In genomic region chr4:150193915-150194314, GRCm38 (mm10) we compare ENCODE assay signal across 10 mouse cellular contexts. TPM values are rescaled to one million over a fixed set of nuclear protein-coding genes. Genes with fewer than 3 reads are reported as not detected.
DNase-seq lines count a peak whose midpoint lies in the region; ATAC-seq and TF ChIP-seq lines count a peak whose summit lies in the region.
"Had no signal": no experiment of that assay in that cellular context is flagged by ENCODE, and none has a peak within 500 bp of the region (broad histone marks: within the 10 kb centered on the region; RNA-seq: fewer than 3 reads in every experiment).

No protein-coding gene starts in this region.

- H3K36me3 ChIP-seq in kidney, adult 2 months (ENCODE audit: control insufficient read depth, insufficient read depth, low read length) = no peaks in the 10 kb centered on the region
- H3K36me3 ChIP-seq in kidney, embryonic 14.5 days (ENCODE audit: control insufficient read depth, insufficient read depth, low read length) = no peaks in the 10 kb centered on the region

- no peak for ATAC-seq in kidney, embryonic 14.5 days (ENCODE audit: low FRiP score, low TSS enrichment)

- TF ChIP-seq CTCF in kidney, adult 2 months (conservative IDR thresholded peaks at IDR 0.05; ENCODE audit: insufficient read depth, insufficient read length, low read depth, low read length) = peak; percentile 87

- WGBS in kidney, adult 2 months = 72% methylated on average over 1 of the region's 1 CpGs
- 67% methylated on average over 1 of the region's 1 CpGs for WGBS in kidney, embryonic 14.5 days

- TF ChIP-seq POLR2A in kidney, adult 2 months (IDR thresholded peaks at IDR 0.05; ENCODE audit: low read depth, low read length) = no peak

- no peak overlapping the region for H3K4me2 ChIP-seq in kidney, embryonic 14.5 days (replicated peaks; ENCODE audit: low read depth, low read length)

- H3K27ac ChIP-seq in kidney, adult 2 months (ENCODE audit: insufficient read depth, low read depth, low read length) = no peak overlapping the region
- H3K27ac ChIP-seq in kidney, embryonic 14.5 days (ENCODE audit: low read depth, low read length) = no peak overlapping the region

- H3K4me3 ChIP-seq in kidney, adult 2 months (ENCODE audit: insufficient read depth, low read depth, low read length) = no peak overlapping the region
- H3K4me3 ChIP-seq in kidney, embryonic 14.5 days (ENCODE audit: low read length) = no peak overlapping the region
- H3K4me3 ChIP-seq: myocyte had no signal

- H3K9ac ChIP-seq in kidney, embryonic 14.5 days (ENCODE audit: low read depth, low read length) = no peak overlapping the region

- H3K27me3 ChIP-seq in kidney, adult 2 months (replicated peaks; ENCODE audit: control insufficient read depth, insufficient read depth, low read length) = no peaks in the 10 kb centered on the region
- H3K27me3 ChIP-seq in kidney, embryonic 14.5 days (ENCODE audit: control insufficient read depth, insufficient read depth, low read length) = no peaks in the 10 kb centered on the region

- peak; percentile 12 to 50 for DNase-seq in adrenal gland, adult 18-20 months (ENCODE audit: low spot score in 2 of 2)
- no peak for DNase-seq in adrenal gland, postnatal 4 days (ENCODE audit: low spot score in 2 of 2)
- DNase-seq in kidney, adult 2 months = peak; percentile 47
- peak; percentile 73 for DNase-seq in ES-CJ7 (ENCODE audit: low read depth, low spot score)
- DNase-seq in embryo, embryonic 10.5 days (ENCODE audit: low spot score) = peak; percentile 77
- DNase-seq in lung, postnatal 14 days = peak; percentile 51
- peak; percentile 45 for DNase-seq in testis, postnatal 14 days (ENCODE audit: low spot score)

- no peaks in the 10 kb centered on the region for H3K4me1 ChIP-seq in kidney, adult 2 months (ENCODE audit: control insufficient read depth, insufficient read depth, low read length)
- no peaks in the 10 kb centered on the region for H3K4me1 ChIP-seq in kidney, embryonic 14.5 days (ENCODE audit: control insufficient read depth, insufficient read depth, low read length)

- H3K9me3 ChIP-seq in kidney, embryonic 14.5 days (ENCODE audit: control insufficient read depth, low read length) = no peaks in the 10 kb centered on the region

RNA-seq across cellular contexts. Expression of gene Car6, which starts 7.2 kb away (rescaled TPM):
- total RNA-seq in adrenal gland, adult 18-20 months (2021) = 1 to 10 TPM; 1.4 to 2.5 TPM
- total RNA-seq in adrenal gland, postnatal 4 days (2021) = not detected
- not detected in 2 replicates for polyA plus RNA-seq in kidney, adult 2 months (2012; rRNA removed)
- polyA plus RNA-seq in kidney, embryonic 14.5 days (2014; fragmentation: Nextera tagmentation; extraction: Ambion mirVana) = not detected in 2 replicates
- polyA plus RNA-seq: heart, embryonic 16.5 days had no signal

RNA-seq across cellular contexts. Expression of gene Eno1, which starts 42.6 kb away (rescaled TPM):
- total RNA-seq in adrenal gland, adult 18-20 months (2021) = 100 to 1,000 TPM; 471 to 935 TPM
- total RNA-seq in adrenal gland, postnatal 4 days (2021) = 100 to 1,000 TPM; 259 to 261 TPM
- 630 and 636 TPM in 2 replicates for polyA plus RNA-seq in kidney, adult 2 months (2012; rRNA removed)
- 1,584 and 1,728 TPM in 2 replicates for polyA plus RNA-seq in kidney, embryonic 14.5 days (2014; fragmentation: Nextera tagmentation; extraction: Ambion mirVana)

RNA-seq across cellular contexts. Expression of gene Slc2a7, which starts 45.1 kb away (rescaled TPM):
- not detected for total RNA-seq in adrenal gland, adult 18-20 months (2021)
- not detected for total RNA-seq in adrenal gland, postnatal 4 days (2021)
- polyA plus RNA-seq in kidney, adult 2 months (2012; rRNA removed) = 0.64 and 1.3 TPM in 2 replicates
- polyA plus RNA-seq in kidney, embryonic 14.5 days (2014; fragmentation: Nextera tagmentation; extraction: Ambion mirVana) = not detected in 2 replicates
- polyA plus RNA-seq: heart, embryonic 16.5 days; myocyte had no signal

Comparison
In these comparisons a context has a peak if more than half of its experiments do, and no peak if none do; other contexts are left out.
1. DNase-seq: peak in adrenal gland, adult 18-20 months (2 of 2), kidney, adult 2 months (single experiment), ES-CJ7 (single experiment), embryo, embryonic 10.5 days (single experiment), lung, postnatal 14 days (single experiment) and testis, postnatal 14 days (single experiment); none in adrenal gland, postnatal 4 days (0 of 2).